Comparison of ENCODE assay signal across 10 mouse cellular contexts in the genomic region with DNA sequence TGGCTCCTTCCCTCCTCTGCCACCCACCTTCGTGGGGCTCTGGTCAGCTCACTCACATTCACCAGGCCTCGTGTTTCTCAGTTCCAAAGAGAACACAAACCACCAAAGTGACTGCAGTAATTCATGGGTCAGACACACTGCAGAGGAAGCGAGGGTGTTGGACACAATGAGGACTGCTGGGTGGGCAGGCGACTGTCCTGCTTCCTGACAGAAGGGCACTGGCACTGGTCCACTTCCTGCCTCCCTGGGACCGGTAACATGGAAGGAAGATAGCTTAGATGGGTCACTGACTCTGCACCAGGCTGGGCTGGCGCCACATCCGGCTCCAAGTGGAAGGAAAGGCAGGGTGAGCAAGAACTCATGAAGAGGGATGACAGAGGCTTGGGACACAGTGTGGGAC. TPM values are rescaled to one million over a fixed set of nuclear protein-coding genes. Genes with fewer than 3 reads are reported as not detected.
DNase-seq lines count a peak whose midpoint lies in the region; ATAC-seq and TF ChIP-seq lines count a peak whose summit lies in the region.
"Had no signal": no experiment of that assay in that cellular context is flagged by ENCODE, and none has a peak within 500 bp of the region (broad histone marks: within the 10 kb centered on the region; RNA-seq: fewer than 3 reads in every experiment).

No protein-coding gene starts in this region.

- H3K36me3 ChIP-seq in kidney, postnatal 0 days (ENCODE audit: insufficient read depth, low read length): peaks cover 17% of the 10 kb centered on the region
- peaks cover 15% of the 10 kb centered on the region; the same call in 1 of the 2 replicates for H3K36me3 ChIP-seq in forebrain, postnatal 0 days (ENCODE audit: insufficient read depth)

- no peaks in the 10 kb centered on the region for H3K9me3 ChIP-seq in kidney, postnatal 0 days (replicated peaks; ENCODE audit: low read length)
- no peaks in the 10 kb centered on the region for H3K9me3 ChIP-seq in forebrain, postnatal 0 days (ENCODE audit: low read length)
- H3K9me3 ChIP-seq: hindbrain, embryonic 13.5 days had no signal

- 0 out of 2 replicates have a peak overlapping the region, but pooled peaks have one; percentile 32 for H3K4me3 ChIP-seq in gastrocnemius, adult 2 months
- H3K4me3 ChIP-seq in lung, adult 2 months (replicated peaks; ENCODE audit: extremely low read depth, low read depth, low read length): no peak overlapping the region
- H3K4me3 ChIP-seq in kidney, postnatal 0 days (replicated peaks; ENCODE audit: low read depth, low read length): no peak overlapping the region
- no peak overlapping the region for H3K4me3 ChIP-seq in forebrain, postnatal 0 days (ENCODE audit: low read depth, low read length)
- H3K4me3 ChIP-seq: hindbrain, embryonic 13.5 days had no signal

- H3K4me1 ChIP-seq in lung, adult 2 months (ENCODE audit: control insufficient read depth, insufficient read depth, low read length): peaks cover 11% of the 10 kb centered on the region; the same call in 1 of the 2 replicates
- H3K4me1 ChIP-seq in kidney, postnatal 0 days (replicated peaks; ENCODE audit: insufficient read depth, low read length): no peaks in the 10 kb centered on the region
- H3K4me1 ChIP-seq in forebrain, postnatal 0 days (ENCODE audit: insufficient read depth): no peaks in the 10 kb centered on the region
- H3K4me1 ChIP-seq: hindbrain, embryonic 13.5 days had no signal

- peak; percentile 37 for DNase-seq in gastrocnemius, adult 2 months
- DNase-seq in gastrocnemius, adult 18-20 months (ENCODE audit: low spot score): no peak
- DNase-seq in lung, adult 18-20 months: peak; percentile 43 to 60
- DNase-seq in lung, adult 2 months: no peak
- peak; percentile 42 for DNase-seq in kidney, postnatal 0 days (ENCODE audit: low spot score)
- DNase-seq in lung, postnatal 25 days (ENCODE audit: low spot score): peak; percentile 46
- no peak for DNase-seq in frontal cortex, postnatal 10 days (ENCODE audit: low spot score in 2 of 2)
- DNase-seq in forebrain, postnatal 0 days: no peak

- intact Hi-C loops in gastrocnemius, adult 2 months (cut with DNase I): no loop called here

- H3K27ac ChIP-seq in gastrocnemius, adult 2 months: peak overlapping the region; percentile 81
- H3K27ac ChIP-seq in kidney, postnatal 0 days: peak overlapping the region; percentile 32
- no peak overlapping the region for H3K27ac ChIP-seq in forebrain, postnatal 0 days (ENCODE audit: low read depth, low read length)
- H3K27ac ChIP-seq: hindbrain, embryonic 13.5 days had no signal

- TF ChIP-seq POLR2A in lung, adult 2 months (IDR thresholded peaks at IDR 0.05; ENCODE audit: borderline replicate concordance, extremely low read depth, low read depth, low read length): no peak

- TF ChIP-seq CTCF in gastrocnemius, adult 2 months (IDR thresholded peaks at IDR 0.05): no peak
- TF ChIP-seq CTCF in lung, adult 2 months (IDR thresholded peaks at IDR 0.05; ENCODE audit: insufficient read depth, low read length): no peak
- no peak for TF ChIP-seq CTCF in kidney, postnatal 0 days (IDR thresholded peaks at IDR 0.05; ENCODE audit: low read depth)
- TF ChIP-seq CTCF in forebrain, postnatal 0 days (IDR thresholded peaks at IDR 0.05; ENCODE audit: low read depth): no peak

- ATAC-seq in kidney, postnatal 0 days (replicated peaks; ENCODE audit: low FRiP score, low read depth): peak; percentile 26; the same call in 1 of the 2 replicates
- no peak for ATAC-seq in forebrain, postnatal 0 days
- ATAC-seq: forebrain, embryonic 14.5 days had no signal

- H3K27me3 ChIP-seq in kidney, postnatal 0 days (ENCODE audit: insufficient read depth, low read length): no peaks in the 10 kb centered on the region
- no peaks in the 10 kb centered on the region for H3K27me3 ChIP-seq in forebrain, postnatal 0 days (ENCODE audit: insufficient read depth, low read length)
- H3K27me3 ChIP-seq: hindbrain, embryonic 13.5 days had no signal

- no peak overlapping the region for H3K4me2 ChIP-seq in kidney, postnatal 0 days (ENCODE audit: low read length)
- H3K4me2 ChIP-seq in forebrain, postnatal 0 days (ENCODE audit: low read depth): no peak overlapping the region
- H3K4me2 ChIP-seq: hindbrain, embryonic 13.5 days had no signal

- 47% methylated on average over 7 of the region's 7 CpGs for WGBS in lung, adult 2 months
- 41% methylated on average over 7 of the region's 7 CpGs for WGBS in kidney, postnatal 0 days
- 79% methylated on average over 7 of the region's 7 CpGs for WGBS in forebrain, postnatal 0 days

- H3K9ac ChIP-seq in kidney, postnatal 0 days (ENCODE audit: low read depth, low read length): no peak overlapping the region
- H3K9ac ChIP-seq in forebrain, postnatal 0 days: no peak overlapping the region
- H3K9ac ChIP-seq: hindbrain, embryonic 13.5 days had no signal

RNA-seq across cellular contexts. Expression of gene Atox1, which starts 11.5 kb away (rescaled TPM):
- total RNA-seq in gastrocnemius, adult 2 months (2021): 10 to 100 TPM; 41.3 to 45.4 TPM
- 10 to 100 TPM; 38.2 to 40.3 TPM for total RNA-seq in gastrocnemius, adult 18-20 months (2021)
- polyA plus RNA-seq in lung, adult 2 months (2012; rRNA removed): 243 and 337 TPM in 2 replicates
- polyA plus RNA-seq in kidney, postnatal 0 days (2015; fragmentation: Nextera tagmentation; extraction: Ambion mirVana): 495 and 517 TPM in 2 replicates
- total RNA-seq in forebrain, postnatal 0 days (2014; rRNA removed): 141 and 193 TPM in 2 replicates
- 268 and 340 TPM in 2 replicates for polyA plus RNA-seq in forebrain, postnatal 0 days (2015; fragmentation: Nextera tagmentation; extraction: Ambion mirVana)

RNA-seq across cellular contexts. Expression of gene G3bp1, which starts 20.0 kb away (rescaled TPM):
- total RNA-seq in gastrocnemius, adult 2 months (2021): 10 to 100 TPM; 52.5 to 55.5 TPM
- 10 to 100 TPM; 50.7 to 55.5 TPM for total RNA-seq in gastrocnemius, adult 18-20 months (2021)
- polyA plus RNA-seq in lung, adult 2 months (2012; rRNA removed): 20.5 and 21.8 TPM in 2 replicates
- polyA plus RNA-seq in kidney, postnatal 0 days (2015; fragmentation: Nextera tagmentation; extraction: Ambion mirVana): 109 and 119 TPM in 2 replicates
- 62.8 and 81.0 TPM in 2 replicates for total RNA-seq in forebrain, postnatal 0 days (2014; rRNA removed)
- 76.9 and 85.0 TPM in 2 replicates for polyA plus RNA-seq in forebrain, postnatal 0 days (2015; fragmentation: Nextera tagmentation; extraction: Ambion mirVana)

RNA-seq across cellular contexts. Expression of gene Sparc, which starts 26.5 kb away (rescaled TPM):
- 100 to 1,000 TPM; 276 to 473 TPM for total RNA-seq in gastrocnemius, adult 2 months (2021)
- total RNA-seq in gastrocnemius, adult 18-20 months (2021): 100 to 1,000 TPM; 141 to 200 TPM
- polyA plus RNA-seq in lung, adult 2 months (2012; rRNA removed): 2,531 and 3,134 TPM in 2 replicates
- 1,281 and 1,429 TPM in 2 replicates for polyA plus RNA-seq in kidney, postnatal 0 days (2015; fragmentation: Nextera tagmentation; extraction: Ambion mirVana)
- total RNA-seq in forebrain, postnatal 0 days (2014; rRNA removed): 180 and 264 TPM in 2 replicates
- 437 and 510 TPM in 2 replicates for polyA plus RNA-seq in forebrain, postnatal 0 days (2015; fragmentation: Nextera tagmentation; extraction: Ambion mirVana)

Comparison
In these comparisons a context has a peak if more than half of its experiments do, and no peak if none do; other contexts are left out.
1. DNase-seq: peak in gastrocnemius, adult 2 months (single experiment), lung, adult 18-20 months (2 of 2), kidney, postnatal 0 days (single experiment) and lung, postnatal 25 days (single experiment); none in gastrocnemius, adult 18-20 months (single experiment), lung, adult 2 months (single experiment), frontal cortex, postnatal 10 days (0 of 2) and forebrain, postnatal 0 days (single experiment).